Mouse (Mus musculus) lung, postnatal 0 days (tissue): Measurements from ENCODE around the gene Timeless. TPM values are rescaled to one million over a fixed set of nuclear protein-coding genes. Genes with fewer than 3 reads are reported as not detected.

ENCODE experiments used
- ATAC-seq: fragments of 200-750 bp; cut with Nextera tagmentation; 2 replicates; pipeline ENCODE4 v1.8.0; 2017; ENCODE audit warnings: moderate library complexity
- DNase-seq: peaks from one replicate; pipeline ENCODE4 v3.0.0-alpha.2; 2016; ENCODE audit warnings: low spot score
- H3K27ac ChIP-seq: fragments of 300-500 bp; sonication (generic); 2 replicates; pipeline ENCODE4 v1.5.1; 2014; ENCODE audit warnings: antibody characterized with exemption, mild to moderate bottlenecking, low read length, mixed read lengths
- H3K27me3 ChIP-seq: fragments of 300-500 bp; sonication (generic); replicated peaks from 2 replicates; pipeline ENCODE4 v1.6.1; 2014; ENCODE audit warnings: low read length, mixed read lengths; ENCODE audit not compliant: insufficient read depth
- H3K36me3 ChIP-seq: fragments of 300-500 bp; sonication (generic); 2 replicates; pipeline ENCODE4 v1.6.1; 2014; ENCODE audit warnings: low read length, mixed read lengths; ENCODE audit not compliant: insufficient read depth
- H3K4me1 ChIP-seq: fragments of 300-500 bp; sonication (generic); 2 replicates; pipeline ENCODE4 v1.6.1; 2014; ENCODE audit warnings: antibody characterized with exemption, low read depth, low read length, mixed read lengths; ENCODE audit not compliant: insufficient read depth
- H3K4me2 ChIP-seq: fragments of 300-500 bp; sonication (generic); replicated peaks from 2 replicates; pipeline ENCODE4 v1.6.1; 2014; ENCODE audit warnings: low read depth, mild to moderate bottlenecking, low read length, moderate library complexity, mixed read lengths
- H3K4me3 ChIP-seq: fragments of 300-500 bp; sonication (generic); 2 replicates; pipeline ENCODE4 v1.5.1; 2014; ENCODE audit warnings: low read depth, low read length
- H3K9ac ChIP-seq: fragments of 300-500 bp; sonication (generic); replicated peaks from 2 replicates; pipeline ENCODE4 v1.6.1; 2014; ENCODE audit warnings: low read depth, mild to moderate bottlenecking
- H3K9me3 ChIP-seq: fragments of 300-500 bp; sonication (generic); 2 replicates; pipeline ENCODE4 v1.6.1; 2016; ENCODE audit warnings: low read length, mixed read lengths
- CTCF ChIP-seq: IDR thresholded peaks from 2 replicates; pipeline ENCODE4 v1.5.1; 2016; ENCODE audit warnings: antibody characterized with exemption, mild to moderate bottlenecking
- EP300 ChIP-seq: IDR thresholded peaks from 2 replicates; pipeline ENCODE4 v1.6.1; 2016; ENCODE audit warnings: antibody characterized with exemption, mild to moderate bottlenecking, control low read depth
- WGBS: fragments of 180-500 bp; shearing (Covaris S2); extraction: QIAGEN DNeasy Blood & Tissue Kit; methylation state at CpG from one replicate; pipeline ENCODE4 v1.1.7; 2014; 5-methylcytosine and 5-hydroxymethylcytosine counted together
- polyA plus RNA-seq: library from polyadenylated mRNA; unstranded; fragments of >200 nt; fragmentation: Nextera tagmentation; extraction: Ambion mirVana; gene quantifications from 2 replicates; pipeline ENCODE4 v1.2.1, GENCODE M21; 2015

Gene Timeless
- polyA plus RNA-seq = 11.2 and 14.5 TPM in 2 replicates

GRCm38 (mm10) chr10:128231697-128232419, at the start of gene Timeless:
TSS of gene Timeless (plus strand) at chr10:128232065.
- DNase-seq (peak; percentile 84), ATAC-seq (peak; percentile 94)
- 0 out of 2 replicates have a peak, but pooled peaks have one; percentile 37 for TF ChIP-seq EP300
- no peak for TF ChIP-seq CTCF
- Histone ChIP-seq H3K27ac (peak within 1 kb of the TSS; percentile 90), H3K4me1 (no peaks in the 10 kb centered on the region), H3K27me3 (no peaks in the 10 kb centered on the region), H3K4me2 (peak within 1 kb of the TSS; percentile 87), H3K9ac (peak within 1 kb of the TSS; percentile 48), H3K36me3 (no peaks in the 10 kb centered on the region), H3K4me3 (peak within 1 kb of the TSS; percentile 72), H3K9me3 (no peaks in the 10 kb centered on the region)
- WGBS = 1% methylated on average over 53 of the region's 58 CpGs

- no peaks in the 10 kb centered on the region for H3K4me1 ChIP-seq
- no peak overlapping the region for H3K4me2 ChIP-seq
- WGBS = 64% methylated on average over 2 of the region's 2 CpGs
- no peak overlapping the region for H3K4me3 ChIP-seq
- no peak for ATAC-seq
- no peaks in the 10 kb centered on the region for H3K36me3 ChIP-seq
- DNase-seq = peak; percentile 24
- no peaks in the 10 kb centered on the region for H3K27me3 ChIP-seq
- no peak overlapping the region for H3K27ac ChIP-seq
- no peak for TF ChIP-seq CTCF
- TF ChIP-seq EP300 = no peak
- H3K9ac ChIP-seq = no peak overlapping the region
- H3K9me3 ChIP-seq = no peaks in the 10 kb centered on the region
These were observed 47.6 kb upstream of the Timeless start for GRCm38 (mm10) chr10:128184296-128184695.

DNA sequence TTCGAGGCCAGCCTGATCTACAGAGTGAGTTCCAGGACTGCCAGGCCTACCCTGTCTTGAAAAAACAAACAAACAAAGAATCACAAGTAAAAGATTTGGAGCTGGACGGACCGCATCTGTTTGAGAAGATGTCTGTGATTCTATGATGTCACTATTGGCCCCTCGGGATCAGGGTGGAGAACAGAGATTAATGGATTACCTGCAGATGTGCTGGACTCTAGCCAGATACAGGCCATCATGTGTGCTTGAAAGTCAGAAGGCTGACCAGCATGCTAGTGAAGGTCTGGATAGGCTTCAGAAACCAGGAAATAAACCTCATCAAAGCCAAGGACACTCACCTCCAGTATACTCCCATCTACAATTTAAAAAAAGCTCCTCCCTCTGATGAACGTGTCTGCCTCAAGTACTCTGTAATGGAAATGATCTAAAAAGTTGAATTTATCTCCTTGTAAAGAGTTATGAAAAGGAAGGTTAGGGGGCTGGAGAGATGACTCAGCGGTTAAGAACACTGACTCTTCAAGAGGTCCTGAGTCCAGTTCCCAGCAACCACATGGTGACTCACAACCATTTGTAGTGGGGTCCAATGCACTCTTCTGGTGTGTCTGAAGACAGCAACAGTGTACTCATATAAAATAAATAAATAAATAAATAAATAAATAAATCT, 46.5 kb upstream of the Timeless start:
- no peak overlapping the region for H3K4me3 ChIP-seq
- ATAC-seq (peak; percentile 43; the same call in 1 of the 2 replicates), DNase-seq (peak; percentile 42)
- no peaks in the 10 kb centered on the region for H3K36me3 ChIP-seq
- no peak overlapping the region for H3K4me2 ChIP-seq
- WGBS = 60% methylated on average over 6 of the region's 6 CpGs
- H3K9ac ChIP-seq = no peak overlapping the region
- TF ChIP-seq EP300 (no peak), CTCF (no peak)
- no peaks in the 10 kb centered on the region for H3K27me3 ChIP-seq
- no peaks in the 10 kb centered on the region for H3K9me3 ChIP-seq
- H3K4me1 ChIP-seq = no peaks in the 10 kb centered on the region
- no peak overlapping the region for H3K27ac ChIP-seq

- peak; percentile 98 for TF ChIP-seq CTCF
- TF ChIP-seq EP300 = no peak
- DNase-seq (peak; percentile 94), ATAC-seq (peak; percentile 88)
- Histone ChIP-seq H3K27ac (no peak overlapping the region), H3K27me3 (no peaks in the 10 kb centered on the region), H3K4me1 (no peaks in the 10 kb centered on the region), H3K36me3 (no peaks in the 10 kb centered on the region), H3K9me3 (no peaks in the 10 kb centered on the region), H3K4me3 (no peak overlapping the region), H3K4me2 (no peak overlapping the region), H3K9ac (no peak overlapping the region)
- WGBS = 43% methylated on average over 2 of the region's 2 CpGs
These were observed 45.9 kb upstream of the Timeless start for GRCm38 (mm10) chr10:128185959-128186358.

DNA sequence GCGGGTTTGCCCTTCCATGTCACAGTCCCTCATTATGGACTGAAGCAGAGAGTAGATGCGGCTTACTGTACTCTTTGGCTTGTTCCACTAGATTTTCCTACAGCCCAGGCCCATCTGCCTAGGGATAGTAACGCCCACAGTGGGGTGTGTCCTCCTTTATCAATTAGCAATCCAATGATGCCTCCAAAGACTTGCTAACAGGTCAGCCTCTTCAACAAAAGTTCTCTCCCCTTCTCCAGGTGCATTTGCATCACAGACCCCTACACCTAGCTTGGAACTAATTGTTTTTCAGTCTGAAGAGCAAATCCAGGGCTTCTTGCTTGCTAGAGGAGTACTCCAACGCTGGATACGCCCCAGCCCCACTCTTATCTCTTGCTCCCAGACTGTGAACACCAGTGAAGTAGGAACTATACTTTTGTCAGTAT, 44.7 kb upstream of the Timeless start:
- Histone ChIP-seq H3K4me3 (no peak overlapping the region), H3K36me3 (no peaks in the 10 kb centered on the region)
- TF ChIP-seq EP300 (no peak), CTCF (no peak)

DNA sequence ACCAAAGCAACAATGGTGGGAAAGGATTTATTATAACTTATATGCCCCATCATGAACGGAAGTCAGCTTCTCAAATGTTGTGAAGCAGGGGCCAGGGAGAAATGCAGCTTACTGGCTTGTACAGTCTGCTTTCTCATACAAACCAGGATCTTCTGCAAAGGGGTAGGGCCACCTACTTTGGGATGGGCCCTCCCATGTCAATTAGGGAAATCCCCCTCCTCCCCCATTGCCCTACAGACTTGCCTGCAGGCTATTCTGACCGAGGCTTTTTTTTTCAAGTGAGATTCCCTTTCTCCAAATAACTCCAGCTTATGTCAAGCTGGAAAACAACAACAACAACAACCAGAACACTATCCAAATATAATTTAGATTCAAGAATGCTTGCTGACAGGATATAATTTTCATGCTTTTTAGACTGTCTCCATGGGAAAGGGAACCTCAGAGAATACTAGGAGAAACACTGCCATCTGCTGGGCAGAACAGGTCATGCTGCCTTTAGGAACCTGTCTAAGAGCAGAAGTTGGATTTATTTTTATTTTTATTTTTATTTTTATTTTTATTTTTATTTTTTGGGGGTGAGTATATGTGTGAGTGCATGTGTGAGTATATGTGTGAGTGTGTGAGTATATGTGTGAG, 43.5 kb upstream of the Timeless start:
- no peak overlapping the region for H3K9ac ChIP-seq
- WGBS = 48% methylated on average over 2 of the region's 2 CpGs
- ATAC-seq = no peak
- no peak overlapping the region for H3K4me3 ChIP-seq
- no peaks in the 10 kb centered on the region for H3K27me3 ChIP-seq
- no peaks in the 10 kb centered on the region for H3K36me3 ChIP-seq
- peak; percentile 81 for TF ChIP-seq CTCF
- no peak for TF ChIP-seq EP300
- H3K27ac ChIP-seq = no peak overlapping the region
- H3K9me3 ChIP-seq = no peaks in the 10 kb centered on the region
- peak; percentile 84 for DNase-seq
- no peak overlapping the region for H3K4me2 ChIP-seq
- no peaks in the 10 kb centered on the region for H3K4me1 ChIP-seq

More for the DNA sequence above, 44.7 kb upstream of the Timeless start:
- DNase-seq (no peak), ATAC-seq (no peak)
- H3K27me3 ChIP-seq = no peaks in the 10 kb centered on the region
- no peaks in the 10 kb centered on the region for H3K4me1 ChIP-seq
- no peaks in the 10 kb centered on the region for H3K9me3 ChIP-seq
- WGBS = 65% methylated on average over 5 of the region's 5 CpGs
- no peak overlapping the region for H3K9ac ChIP-seq
- no peak overlapping the region for H3K4me2 ChIP-seq
- H3K27ac ChIP-seq = no peak overlapping the region
